In genomic region chr5:112671961-112672360, GRCm38 (mm10) we compare ENCODE assay signal across 20 mouse cellular contexts.
DNase-seq lines count a peak whose midpoint lies in the region; ATAC-seq lines count a peak whose summit lies in the region.
"Had no signal": no experiment of that assay in that cellular context is flagged by ENCODE, and none has a peak within 500 bp of the region (broad histone marks: within the 10 kb centered on the region; RNA-seq: fewer than 3 reads in every experiment).

No protein-coding gene starts in this region.

- no peak for ATAC-seq in hindbrain, embryonic 12.5 days (ENCODE audit: low FRiP score)
- ATAC-seq in midbrain, embryonic 14.5 days (ENCODE audit: low FRiP score, low TSS enrichment), result no peak
- ATAC-seq in intestine, embryonic 15.5 days, result peak; percentile 72; the same call in 1 of the 2 replicates
- ATAC-seq: forebrain, embryonic 16.5 days; liver, embryonic 12.5 days had no signal

- no peaks in the 10 kb centered on the region for H3K9me3 ChIP-seq in hindbrain, embryonic 12.5 days (replicated peaks)
- no peaks in the 10 kb centered on the region for H3K9me3 ChIP-seq in hindbrain, embryonic 10.5 days
- H3K9me3 ChIP-seq in midbrain, embryonic 14.5 days (ENCODE audit: control insufficient read depth, low read length), result no peaks in the 10 kb centered on the region
- no peaks in the 10 kb centered on the region for H3K9me3 ChIP-seq in midbrain, embryonic 10.5 days (replicated peaks)
- no peaks in the 10 kb centered on the region for H3K9me3 ChIP-seq in intestine, embryonic 15.5 days
- H3K9me3 ChIP-seq: embryonic facial prominence, embryonic 10.5 days; limb, embryonic 12.5 days; liver, embryonic 12.5 days had no signal

- H3K9ac ChIP-seq in hindbrain, embryonic 12.5 days, result no peak overlapping the region
- H3K9ac ChIP-seq in midbrain, embryonic 14.5 days (replicated peaks; ENCODE audit: low read length), result no peak overlapping the region
- H3K9ac ChIP-seq in intestine, embryonic 15.5 days, result no peak overlapping the region
- H3K9ac ChIP-seq: limb, embryonic 12.5 days; liver, embryonic 12.5 days had no signal

- no peaks in the 10 kb centered on the region for H3K36me3 ChIP-seq in hindbrain, embryonic 12.5 days
- no peaks in the 10 kb centered on the region for H3K36me3 ChIP-seq in hindbrain, embryonic 10.5 days
- no peaks in the 10 kb centered on the region for H3K36me3 ChIP-seq in midbrain, embryonic 14.5 days (ENCODE audit: control insufficient read depth, insufficient read depth, low read length)
- H3K36me3 ChIP-seq in midbrain, embryonic 10.5 days, result no peaks in the 10 kb centered on the region
- no peaks in the 10 kb centered on the region for H3K36me3 ChIP-seq in intestine, embryonic 15.5 days
- H3K36me3 ChIP-seq: embryonic facial prominence, embryonic 10.5 days; limb, embryonic 12.5 days; liver, embryonic 12.5 days had no signal

- no peak overlapping the region for H3K4me2 ChIP-seq in hindbrain, embryonic 12.5 days (replicated peaks)
- H3K4me2 ChIP-seq in midbrain, embryonic 14.5 days (ENCODE audit: low read length), result no peak overlapping the region
- H3K4me2 ChIP-seq in intestine, embryonic 15.5 days (replicated peaks), result no peak overlapping the region
- H3K4me2 ChIP-seq: heart, embryonic 11.5 days; limb, embryonic 12.5 days; liver, embryonic 12.5 days had no signal

- H3K27me3 ChIP-seq in hindbrain, embryonic 12.5 days, result peaks cover 3% of the 10 kb centered on the region; the same call in 1 of the 2 replicates
- H3K27me3 ChIP-seq in hindbrain, embryonic 10.5 days (ENCODE audit: insufficient read depth, poor library complexity, severe bottlenecking), result no peaks in the 10 kb centered on the region
- no peaks in the 10 kb centered on the region for H3K27me3 ChIP-seq in midbrain, embryonic 14.5 days (ENCODE audit: control insufficient read depth, insufficient read depth, low read length)
- no peaks in the 10 kb centered on the region for H3K27me3 ChIP-seq in midbrain, embryonic 10.5 days (ENCODE audit: low read depth, poor library complexity, severe bottlenecking)
- no peaks in the 10 kb centered on the region for H3K27me3 ChIP-seq in intestine, embryonic 15.5 days (replicated peaks)
- H3K27me3 ChIP-seq: liver, embryonic 12.5 days had no signal

- H3K4me3 ChIP-seq in hindbrain, embryonic 12.5 days, result no peak overlapping the region
- no peak overlapping the region for H3K4me3 ChIP-seq in hindbrain, embryonic 10.5 days
- H3K4me3 ChIP-seq in midbrain, embryonic 14.5 days (replicated peaks; ENCODE audit: low read depth, low read length), result no peak overlapping the region
- no peak overlapping the region for H3K4me3 ChIP-seq in midbrain, embryonic 10.5 days
- no peak overlapping the region for H3K4me3 ChIP-seq in intestine, embryonic 15.5 days (replicated peaks)
- H3K4me3 ChIP-seq: embryonic facial prominence, embryonic 10.5 days; limb, embryonic 12.5 days; liver, embryonic 12.5 days had no signal

- H3K4me1 ChIP-seq in hindbrain, embryonic 12.5 days, result peaks cover 3% of the 10 kb centered on the region; the same call in 1 of the 2 replicates
- no peaks in the 10 kb centered on the region for H3K4me1 ChIP-seq in hindbrain, embryonic 10.5 days (replicated peaks)
- H3K4me1 ChIP-seq in midbrain, embryonic 14.5 days (ENCODE audit: control insufficient read depth, insufficient read depth, low read length), result peaks cover 6% of the 10 kb centered on the region; the same call in 1 of the 2 replicates
- no peaks in the 10 kb centered on the region for H3K4me1 ChIP-seq in midbrain, embryonic 10.5 days
- H3K4me1 ChIP-seq in intestine, embryonic 15.5 days (replicated peaks), result 0 out of 2 replicates have a peak, but pooled peaks cover 3% of the 10 kb centered on the region
- H3K4me1 ChIP-seq: embryonic facial prominence, embryonic 10.5 days; limb, embryonic 12.5 days; liver, embryonic 12.5 days had no signal

- WGBS in hindbrain, embryonic 12.5 days, result 48% methylated on average over 2 of the region's 2 CpGs
- 49% methylated on average over 2 of the region's 2 CpGs for WGBS in hindbrain, embryonic 10.5 days
- 64% methylated on average over 2 of the region's 2 CpGs for WGBS in midbrain, embryonic 14.5 days
- WGBS in midbrain, embryonic 10.5 days, result 53% methylated on average over 2 of the region's 2 CpGs
- WGBS in intestine, embryonic 15.5 days, result 41% methylated on average over 2 of the region's 2 CpGs

- peak overlapping the region; percentile 4; the same call in 1 of the 2 replicates for H3K27ac ChIP-seq in hindbrain, embryonic 12.5 days
- no peak overlapping the region for H3K27ac ChIP-seq in hindbrain, embryonic 10.5 days
- H3K27ac ChIP-seq in midbrain, embryonic 14.5 days (replicated peaks; ENCODE audit: low read depth, low read length), result 0 out of 2 replicates have a peak overlapping the region, but pooled peaks have one; percentile 37
- no peak overlapping the region for H3K27ac ChIP-seq in midbrain, embryonic 10.5 days (replicated peaks)
- no peak overlapping the region for H3K27ac ChIP-seq in intestine, embryonic 15.5 days
- H3K27ac ChIP-seq: embryonic facial prominence, embryonic 10.5 days; limb, embryonic 12.5 days; liver, embryonic 12.5 days had no signal

- DNase-seq in hindbrain, embryonic 10.5 days (ENCODE audit: low spot score), result no peak
- no peak for DNase-seq in midbrain, embryonic 14.5 days
- DNase-seq in midbrain, embryonic 10.5 days (ENCODE audit: low spot score), result no peak
- no peak for DNase-seq in T-cell, adult 2 months (ENCODE audit: low spot score)
- no peak for DNase-seq in ovary, postnatal 14 days (ENCODE audit: low spot score)
- DNase-seq: adrenal gland, postnatal 36 days; cerebellum, adult 9-11 months; gastrocnemius, postnatal 14 days; heart, adult 11 months; kidney, postnatal 25 days; lung, adult 18-20 months; retina, postnatal 1 day; thymus, postnatal 25 days had no signal

Comparison
In these comparisons a context has a peak if more than half of its experiments do, and no peak if none do; other contexts are left out.
1. H3K27ac ChIP-seq: peak in hindbrain, embryonic 12.5 days (single experiment) and midbrain, embryonic 14.5 days (single experiment); none in hindbrain, embryonic 10.5 days (single experiment), midbrain, embryonic 10.5 days (single experiment) and intestine, embryonic 15.5 days (single experiment).